15 mouse cellular contexts compared by ENCODE assay signal in the genomic region with DNA sequence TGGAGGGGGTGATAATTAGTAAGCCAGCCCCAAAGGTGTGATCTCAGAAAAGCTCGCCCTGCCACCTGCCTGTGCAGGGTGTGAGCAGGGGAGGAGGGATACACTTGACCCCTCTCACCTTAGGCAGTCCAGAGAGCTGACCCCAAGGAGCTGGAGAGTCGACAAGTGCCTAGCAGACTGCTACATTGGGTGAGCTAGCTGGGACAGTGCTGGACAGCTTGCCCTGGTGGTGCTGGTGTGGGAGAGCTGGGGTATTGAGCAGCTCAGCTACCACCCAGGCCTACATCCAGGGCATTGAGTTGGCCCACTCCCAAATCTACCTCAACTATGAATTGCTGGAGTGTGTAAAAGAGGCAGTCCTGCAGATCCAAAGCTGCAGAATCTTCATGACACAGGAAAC. TPM values are rescaled to one million over a fixed set of nuclear protein-coding genes. Genes with fewer than 3 reads are reported as not detected.
DNase-seq lines count a peak whose midpoint lies in the region; ATAC-seq and TF ChIP-seq lines count a peak whose summit lies in the region.
"Had no signal": no experiment of that assay in that cellular context is flagged by ENCODE, and none has a peak within 500 bp of the region (broad histone marks: within the 10 kb centered on the region; RNA-seq: fewer than 3 reads in every experiment).

No protein-coding gene starts in this region.

- no peak overlapping the region for H3K27ac ChIP-seq in forebrain, embryonic 13.5 days
- no peak overlapping the region for H3K27ac ChIP-seq in forebrain, embryonic 12.5 days
- no peak overlapping the region for H3K27ac ChIP-seq in intestine, embryonic 15.5 days
- no peak overlapping the region for H3K27ac ChIP-seq in intestine, postnatal 0 days (ENCODE audit: low read depth, low read length)
- H3K27ac ChIP-seq in stomach, embryonic 14.5 days (ENCODE audit: low read length) = no peak overlapping the region
- no peak overlapping the region for H3K27ac ChIP-seq in stomach, postnatal 0 days (replicated peaks)
- H3K27ac ChIP-seq: liver, embryonic 12.5 days had no signal

- no peak for DNase-seq in stomach, postnatal 0 days (ENCODE audit: low spot score)
- DNase-seq in layer of hippocampus, adult 18-20 months (ENCODE audit: low spot score in 2 of 2) = no peak
- DNase-seq in layer of hippocampus, adult 11-12 months (ENCODE audit: low spot score) = no peak
- DNase-seq: cerebellum, adult 9-10 months; forebrain, postnatal 0 days; kidney, adult 18-20 months; lung, postnatal 10 days; thymus, postnatal 14 days had no signal

- H3K4me2 ChIP-seq in forebrain, embryonic 13.5 days = no peak overlapping the region
- no peak overlapping the region for H3K4me2 ChIP-seq in forebrain, embryonic 12.5 days
- no peak overlapping the region for H3K4me2 ChIP-seq in intestine, embryonic 15.5 days (replicated peaks)
- no peak overlapping the region for H3K4me2 ChIP-seq in intestine, postnatal 0 days (replicated peaks; ENCODE audit: low read depth)
- H3K4me2 ChIP-seq in stomach, embryonic 14.5 days (replicated peaks; ENCODE audit: low read depth, low read length) = no peak overlapping the region
- no peak overlapping the region for H3K4me2 ChIP-seq in stomach, postnatal 0 days (replicated peaks; ENCODE audit: low read depth)
- H3K4me2 ChIP-seq: liver, embryonic 12.5 days; midbrain, embryonic 11.5 days had no signal

- H3K9ac ChIP-seq in forebrain, embryonic 13.5 days = no peak overlapping the region
- H3K9ac ChIP-seq in forebrain, embryonic 12.5 days = no peak overlapping the region
- H3K9ac ChIP-seq in intestine, embryonic 15.5 days = no peak overlapping the region
- H3K9ac ChIP-seq in intestine, postnatal 0 days (ENCODE audit: low read depth, low read length) = no peak overlapping the region
- no peak overlapping the region for H3K9ac ChIP-seq in stomach, embryonic 14.5 days (replicated peaks; ENCODE audit: low read depth, low read length)
- H3K9ac ChIP-seq in stomach, postnatal 0 days (ENCODE audit: low read length) = no peak overlapping the region
- H3K9ac ChIP-seq: forebrain, postnatal 0 days; liver, embryonic 12.5 days had no signal

- no peaks in the 10 kb centered on the region for H3K4me1 ChIP-seq in forebrain, embryonic 13.5 days
- H3K4me1 ChIP-seq in forebrain, embryonic 12.5 days = no peaks in the 10 kb centered on the region
- H3K4me1 ChIP-seq in intestine, embryonic 15.5 days (replicated peaks) = no peaks in the 10 kb centered on the region
- no peaks in the 10 kb centered on the region for H3K4me1 ChIP-seq in intestine, postnatal 0 days (replicated peaks; ENCODE audit: control insufficient read depth, insufficient read depth, low read length)
- H3K4me1 ChIP-seq in stomach, embryonic 14.5 days (ENCODE audit: control insufficient read depth, insufficient read depth, low read length) = no peaks in the 10 kb centered on the region
- H3K4me1 ChIP-seq in stomach, postnatal 0 days (replicated peaks; ENCODE audit: control insufficient read depth, insufficient read depth) = no peaks in the 10 kb centered on the region
- H3K4me1 ChIP-seq: liver, embryonic 12.5 days had no signal

- no peaks in the 10 kb centered on the region for H3K36me3 ChIP-seq in forebrain, embryonic 13.5 days (ENCODE audit: poor library complexity, severe bottlenecking)
- H3K36me3 ChIP-seq in forebrain, embryonic 12.5 days (replicated peaks) = no peaks in the 10 kb centered on the region
- no peaks in the 10 kb centered on the region for H3K36me3 ChIP-seq in intestine, embryonic 15.5 days
- H3K36me3 ChIP-seq in intestine, postnatal 0 days (ENCODE audit: control insufficient read depth, insufficient read depth) = no peaks in the 10 kb centered on the region
- no peaks in the 10 kb centered on the region for H3K36me3 ChIP-seq in stomach, embryonic 14.5 days (ENCODE audit: control insufficient read depth, insufficient read depth, low read length)
- H3K36me3 ChIP-seq in stomach, postnatal 0 days (ENCODE audit: control insufficient read depth, insufficient read depth, low read length) = no peaks in the 10 kb centered on the region
- H3K36me3 ChIP-seq: liver, embryonic 12.5 days had no signal

- WGBS in forebrain, embryonic 13.5 days = 82% methylated on average over 2 of the region's 2 CpGs
- WGBS in forebrain, embryonic 12.5 days = 90% methylated on average over 2 of the region's 2 CpGs
- 75% methylated on average over 2 of the region's 2 CpGs for WGBS in intestine, embryonic 15.5 days
- 76% methylated on average over 2 of the region's 2 CpGs for WGBS in intestine, postnatal 0 days
- 61% methylated on average over 2 of the region's 2 CpGs for WGBS in stomach, embryonic 14.5 days
- 67% methylated on average over 2 of the region's 2 CpGs for WGBS in stomach, postnatal 0 days

- H3K27me3 ChIP-seq in forebrain, embryonic 13.5 days = no peaks in the 10 kb centered on the region
- no peaks in the 10 kb centered on the region for H3K27me3 ChIP-seq in forebrain, embryonic 12.5 days
- no peaks in the 10 kb centered on the region for H3K27me3 ChIP-seq in intestine, embryonic 15.5 days (replicated peaks)
- H3K27me3 ChIP-seq in intestine, postnatal 0 days (replicated peaks; ENCODE audit: control insufficient read depth, insufficient read depth, low read length) = no peaks in the 10 kb centered on the region
- no peaks in the 10 kb centered on the region for H3K27me3 ChIP-seq in stomach, embryonic 14.5 days (ENCODE audit: control insufficient read depth, insufficient read depth, low read length)
- no peaks in the 10 kb centered on the region for H3K27me3 ChIP-seq in stomach, postnatal 0 days (ENCODE audit: control insufficient read depth, insufficient read depth, low read length)
- H3K27me3 ChIP-seq: liver, embryonic 12.5 days had no signal

- TF ChIP-seq EP300 in stomach, postnatal 0 days (optimal IDR thresholded peaks at IDR 0.05) = no peak

- 0 out of 2 replicates have a peak, but pooled peaks have one; percentile 33 for ATAC-seq in forebrain, embryonic 13.5 days
- no peak for ATAC-seq in forebrain, embryonic 12.5 days (ENCODE audit: low FRiP score)
- ATAC-seq in intestine, embryonic 15.5 days = peak; percentile 6; the same call in 1 of the 2 replicates
- ATAC-seq in intestine, postnatal 0 days = no peak
- peak; percentile 67; the same call in 1 of the 2 replicates for ATAC-seq in stomach, embryonic 14.5 days (ENCODE audit: insufficient number of reproducible peaks, insufficient read depth, low FRiP score, low read depth)
- no peak; the same call in 1 of the 2 replicates for ATAC-seq in stomach, postnatal 0 days (ENCODE audit: low FRiP score, low TSS enrichment)
- ATAC-seq: forebrain, postnatal 0 days; liver, embryonic 12.5 days had no signal

- no peaks in the 10 kb centered on the region for H3K9me3 ChIP-seq in forebrain, embryonic 13.5 days (replicated peaks)
- H3K9me3 ChIP-seq in forebrain, embryonic 12.5 days = no peaks in the 10 kb centered on the region
- no peaks in the 10 kb centered on the region for H3K9me3 ChIP-seq in intestine, embryonic 15.5 days
- no peaks in the 10 kb centered on the region for H3K9me3 ChIP-seq in intestine, postnatal 0 days (ENCODE audit: control insufficient read depth)
- H3K9me3 ChIP-seq in stomach, embryonic 14.5 days (ENCODE audit: control insufficient read depth, low read depth, low read length) = no peaks in the 10 kb centered on the region
- no peaks in the 10 kb centered on the region for H3K9me3 ChIP-seq in stomach, postnatal 0 days (ENCODE audit: control insufficient read depth, low read length)
- H3K9me3 ChIP-seq: liver, embryonic 12.5 days had no signal

- no peak overlapping the region for H3K4me3 ChIP-seq in forebrain, embryonic 13.5 days
- H3K4me3 ChIP-seq in forebrain, embryonic 12.5 days (replicated peaks) = no peak overlapping the region
- H3K4me3 ChIP-seq in intestine, embryonic 15.5 days (replicated peaks) = no peak overlapping the region
- H3K4me3 ChIP-seq in intestine, postnatal 0 days (ENCODE audit: low read depth, low read length) = no peak overlapping the region
- no peak overlapping the region for H3K4me3 ChIP-seq in stomach, embryonic 14.5 days (ENCODE audit: low read depth, low read length)
- no peak overlapping the region for H3K4me3 ChIP-seq in stomach, postnatal 0 days (ENCODE audit: low read depth, low read length)
- H3K4me3 ChIP-seq: liver, embryonic 12.5 days had no signal

- TF ChIP-seq CTCF in intestine, postnatal 0 days (IDR thresholded peaks at IDR 0.05; ENCODE audit: low read depth) = no peak
- no peak for TF ChIP-seq CTCF in stomach, postnatal 0 days (IDR thresholded peaks at IDR 0.05; ENCODE audit: low read depth)

RNA-seq across cellular contexts. Expression of a gene that starts 30.6 kb away (rescaled TPM):
- polyA plus RNA-seq in forebrain, embryonic 13.5 days (2015; fragmentation: Nextera tagmentation; extraction: Ambion mirVana) = 51.8 and 54.9 TPM in 2 replicates
- polyA plus RNA-seq in forebrain, embryonic 12.5 days (2016; fragmentation: Nextera tagmentation; extraction: Ambion mirVana) = 62.2 and 63.3 TPM in 2 replicates
- 33.7 and 33.9 TPM in 2 replicates for polyA plus RNA-seq in intestine, embryonic 15.5 days (2015; fragmentation: Nextera tagmentation; extraction: Ambion mirVana)
- polyA plus RNA-seq in intestine, postnatal 0 days (2015; fragmentation: Nextera tagmentation; extraction: Ambion mirVana) = 17.9 and 19.3 TPM in 2 replicates
- polyA plus RNA-seq in stomach, embryonic 14.5 days (2014; fragmentation: Nextera tagmentation; extraction: Ambion mirVana) = 46.1 and 48.8 TPM in 2 replicates
- polyA plus RNA-seq in stomach, postnatal 0 days (2015; fragmentation: Nextera tagmentation; extraction: Ambion mirVana) = 14.8 and 14.9 TPM in 2 replicates
- total RNA-seq in layer of hippocampus, adult 18-20 months (2021) = 10 to 100 TPM; 67.6 to 69.0 TPM

RNA-seq across cellular contexts. Expression of a gene that starts 43.3 kb away (rescaled TPM):
- polyA plus RNA-seq in forebrain, embryonic 13.5 days (2015; fragmentation: Nextera tagmentation; extraction: Ambion mirVana) = 3.9 and 4.9 TPM in 2 replicates
- 3.0 and 3.1 TPM in 2 replicates for polyA plus RNA-seq in forebrain, embryonic 12.5 days (2016; fragmentation: Nextera tagmentation; extraction: Ambion mirVana)
- polyA plus RNA-seq in intestine, embryonic 15.5 days (2015; fragmentation: Nextera tagmentation; extraction: Ambion mirVana) = 4.4 and 4.9 TPM in 2 replicates
- polyA plus RNA-seq in intestine, postnatal 0 days (2015; fragmentation: Nextera tagmentation; extraction: Ambion mirVana) = 3.2 and 3.3 TPM in 2 replicates
- polyA plus RNA-seq in stomach, embryonic 14.5 days (2014; fragmentation: Nextera tagmentation; extraction: Ambion mirVana) = 3.4 and 4.0 TPM in 2 replicates
- 4.3 and 4.6 TPM in 2 replicates for polyA plus RNA-seq in stomach, postnatal 0 days (2015; fragmentation: Nextera tagmentation; extraction: Ambion mirVana)
- total RNA-seq in layer of hippocampus, adult 18-20 months (2021) = 1 to 10 TPM; 1.5 to 1.6 TPM

Comparison
In these comparisons a context has a peak if more than half of its experiments do, and no peak if none do; other contexts are left out.
1. ATAC-seq: peak in forebrain, embryonic 13.5 days (single experiment), intestine, embryonic 15.5 days (single experiment) and stomach, embryonic 14.5 days (single experiment); none in forebrain, embryonic 12.5 days (single experiment), intestine, postnatal 0 days (single experiment) and stomach, postnatal 0 days (single experiment).